Mouse (Mus musculus): ENCODE measurements around the gene Zar1. TPM values are rescaled to one million over a fixed set of nuclear protein-coding genes. Genes with fewer than 3 reads are reported as not detected.

The Zar1 gene
- total and polyA plus RNA-seq, 3 experiments = not detected

GRCm38 (mm10) chr5:72528896-72529295, 52.2 kb downstream of the Zar1 start:
- Histone ChIP-seq H3K36me3 (replicated peaks in 1 of 2; ENCODE audit: control insufficient read depth in 1 of 2, insufficient read depth in 1 of 2, low read length in 1 of 2) (peaks cover 29 to 40% of the 10 kb centered on the region in 2 experiments), H3K4me1 (ENCODE audit: control insufficient read depth in 1 of 2, insufficient read depth in 2 of 2) (peaks cover 0 to 4% of the 10 kb centered on the region in 2 experiments; a peak in 1 of 4 replicates), H3K27ac (ENCODE audit: insufficient read depth, low read depth) (no peak overlapping the region), H3K4me3 (replicated peaks in 1 of 3; ENCODE audit: low read depth in 2 of 3, low read length in 2 of 3, poor library complexity in 1 of 3) (no peak overlapping the region), H3K27me3 (replicated peaks) (no peaks in the 10 kb centered on the region), H3K9me3 (replicated peaks; ENCODE audit: low read length) (no peaks in the 10 kb centered on the region), H3K9ac (ENCODE audit: insufficient read depth, low read depth) (no peak overlapping the region), H3K79me2 (replicated peaks; ENCODE audit: control insufficient read depth, extremely low read depth, insufficient read depth, poor library complexity, severe bottlenecking) (no peaks in the 10 kb centered on the region), H3K4me2 (ENCODE audit: insufficient read depth, low read depth, poor library complexity, severe bottlenecking) (no peak overlapping the region)
- DNase-seq (ENCODE audit: extremely low read depth) = no peak
- TF ChIP-seq JUND (conservative IDR thresholded peaks at IDR 0.05; ENCODE audit: low read depth, low read length) (no peak), RAD21 (IDR thresholded peaks at IDR 0.05; ENCODE audit: low read depth, low read length) (no peak), MAZ (IDR thresholded peaks at IDR 0.05; ENCODE audit: low read depth, low read length) (no peak), TBP (conservative IDR thresholded peaks at IDR 0.05; ENCODE audit: low read depth, low read length) (no peak), ZC3H11A (IDR thresholded peaks at IDR 0.05; ENCODE audit: low read depth, low read length) (no peak), E2F4 (IDR thresholded peaks at IDR 0.05; ENCODE audit: insufficient replicate concordance, low read depth, low read length) (no peak), NRF1 (IDR thresholded peaks at IDR 0.05; ENCODE audit: low read depth, low read length) (no peak), MXI1 (IDR thresholded peaks at IDR 0.05; ENCODE audit: low read depth, low read length) (no peak), UBTF (IDR thresholded peaks at IDR 0.05; ENCODE audit: low read depth, low read length) (no peak), KAT2A (IDR thresholded peaks at IDR 0.05; ENCODE audit: insufficient replicate concordance, low read length) (no peak), CHD2 (IDR thresholded peaks at IDR 0.05; ENCODE audit: low read length) (no peak)
- dilution Hi-C loops (cut with MboI; ENCODE audit: extremely low pct_ligation_motif_present, extremely low pct_unique_long_range_greater_than_20kb, low sequenced_read_pairs) = no loop called here
- in situ Hi-C loops (cut with MboI; ENCODE audit: low pct_ligation_motif_present, low pct_unique_long_range_greater_than_20kb, low sequenced_read_pairs) = no loop called here

Other genes with a start within 250 kb of the Zar1 start
- not detected in 2 replicates for gene Corin, start 76.8 kb downstream of the Zar1 start, total RNA-seq (2012; rRNA removed)
- gene Corin, start 76.8 kb downstream of the Zar1 start, total RNA-seq (2014; rRNA removed) = not detected in 2 replicates
- gene Corin, start 76.8 kb downstream of the Zar1 start, polyA plus RNA-seq (2012; ENCODE audit: insufficient read length, low read depth) = not detected in 2 replicates
- 13.0 and 17.1 TPM in 2 replicates for gene Nfxl1, start 21.6 kb downstream of the Zar1 start, total RNA-seq (2012; rRNA removed)
- gene Nfxl1, start 21.6 kb downstream of the Zar1 start, total RNA-seq (2014; rRNA removed) = 8.3 and 8.9 TPM in 2 replicates
- 13.5 and 14.7 TPM in 2 replicates for gene Nfxl1, start 21.6 kb downstream of the Zar1 start, polyA plus RNA-seq (2012; ENCODE audit: insufficient read length, low read depth)
- gene Gm5868, start 6.3 kb upstream of the Zar1 start, total RNA-seq (2012; rRNA removed) = not detected in 2 replicates
- gene Gm5868, start 6.3 kb upstream of the Zar1 start, total RNA-seq (2014; rRNA removed) = not detected in 2 replicates
- gene Gm5868, start 6.3 kb upstream of the Zar1 start, polyA plus RNA-seq (2012; ENCODE audit: insufficient read length, low read depth) = not detected in 2 replicates
- not detected in 2 replicates for gene Cnga1, start 63.0 kb upstream of the Zar1 start, total RNA-seq (2012; rRNA removed)
- not detected in 2 replicates for gene Cnga1, start 63.0 kb upstream of the Zar1 start, total RNA-seq (2014; rRNA removed)
- not detected in 2 replicates for gene Cnga1, start 63.0 kb upstream of the Zar1 start, polyA plus RNA-seq (2012; ENCODE audit: insufficient read length, low read depth)
- not detected in 2 replicates for gene Nipal1, start 66.5 kb upstream of the Zar1 start, total RNA-seq (2012; rRNA removed)
- gene Nipal1, start 66.5 kb upstream of the Zar1 start, total RNA-seq (2014; rRNA removed) = not detected in 2 replicates
- gene Nipal1, start 66.5 kb upstream of the Zar1 start, polyA plus RNA-seq (2012; ENCODE audit: insufficient read length, low read depth) = not detected in 2 replicates
- not detected in 2 replicates for gene Txk, start 171.5 kb upstream of the Zar1 start, total RNA-seq (2012; rRNA removed)
- gene Txk, start 171.5 kb upstream of the Zar1 start, total RNA-seq (2014; rRNA removed) = 0.08 TPM in 1 of 2 replicates, not detected in the other
- gene Txk, start 171.5 kb upstream of the Zar1 start, polyA plus RNA-seq (2012; ENCODE audit: insufficient read length, low read depth) = 0.11 TPM in 2 replicates